Mouse (Mus musculus) ES-E14 (cell line): ENCODE measurements around the gene Slc27a3.

Source experiments
- CHD2 ChIP-seq: IDR thresholded peaks from 2 replicates; pipeline ENCODE4 v1.6.1; 2014; ENCODE audit warnings: mild to moderate bottlenecking, low read depth, low read length, inconsistent platforms
- HCFC1 ChIP-seq: IDR thresholded peaks from 2 replicates; pipeline ENCODE4 v1.6.1; 2012; ENCODE audit warnings: low read length, inconsistent platforms, borderline replicate concordance; ENCODE audit not compliant: insufficient read depth
- MAFK ChIP-seq: IDR thresholded peaks from 2 replicates; pipeline ENCODE4 v1.6.1; 2014; ENCODE audit warnings: mild to moderate bottlenecking, low read depth, low read length, inconsistent platforms; ENCODE audit not compliant: insufficient read depth
- ZC3H11A ChIP-seq: IDR thresholded peaks from 2 replicates; pipeline ENCODE4 v1.6.1; 2012; ENCODE audit warnings: low read depth, mild to moderate bottlenecking, inconsistent platforms, low read length, borderline replicate concordance
- ZNF384 ChIP-seq: IDR thresholded peaks from 2 replicates; pipeline ENCODE4 v1.6.1; 2012; ENCODE audit warnings: low read depth, low read length, inconsistent platforms

GRCm38 (mm10) chr3:90427574-90427973, 37.8 kb upstream of the Slc27a3 start:
- TF ChIP-seq HCFC1 = no peak
- TF ChIP-seq ZC3H11A = no peak
- TF ChIP-seq CHD2 = no peak
- no peak for TF ChIP-seq MAFK
- no peak for TF ChIP-seq ZNF384
